Mouse (Mus musculus) kidney, postnatal 0 days (tissue): ENCODE measurements around the gene Mgat4a. TPM values are rescaled to one million over a fixed set of nuclear protein-coding genes. Genes with fewer than 3 reads are reported as not detected.
A peak's percentile ranks its signal among the peaks of the same experiment; 100 is the strongest.
"Not testable (repeated sequence)": the region's sequence is repeated elsewhere in the genome, so short reads cannot be mapped to it uniquely, and the experiment has no call there.

ENCODE experiments used
- ATAC-seq: fragments of 200-750 bp; cut with Nextera tagmentation; replicated peaks from 2 replicates; pipeline ENCODE4 v1.8.0; 2017; ENCODE audit warnings: low read depth, moderate number of reproducible peaks, moderate TSS enrichment, moderate library complexity; ENCODE audit not compliant: low FRiP score
- DNase-seq: peaks from one replicate; pipeline ENCODE4 v3.0.0-alpha.2; 2016; ENCODE audit warnings: low spot score
- H3K27ac ChIP-seq: fragments of 300-500 bp; sonication (generic); 2 replicates; pipeline ENCODE4 v1.5.1; 2014; ENCODE audit warnings: mild to moderate bottlenecking
- H3K27me3 ChIP-seq: fragments of 300-500 bp; sonication (generic); 2 replicates; pipeline ENCODE4 v1.6.1; 2014; ENCODE audit warnings: low read length, mixed read lengths; ENCODE audit not compliant: insufficient read depth
- H3K36me3 ChIP-seq: fragments of 300-500 bp; sonication (generic); 2 replicates; pipeline ENCODE4 v1.6.1; 2014; ENCODE audit warnings: low read length, mixed read lengths; ENCODE audit not compliant: insufficient read depth
- H3K4me1 ChIP-seq: fragments of 300-500 bp; sonication (generic); replicated peaks from 2 replicates; pipeline ENCODE4 v1.6.1; 2014; ENCODE audit warnings: antibody characterized with exemption, low read length, mixed read lengths; ENCODE audit not compliant: insufficient read depth
- H3K4me2 ChIP-seq: fragments of 300-500 bp; sonication (generic); 2 replicates; pipeline ENCODE4 v1.6.1; 2014; ENCODE audit warnings: mild to moderate bottlenecking, low read length, moderate library complexity, mixed read lengths
- H3K4me3 ChIP-seq: fragments of 300-500 bp; sonication (generic); replicated peaks from 2 replicates; pipeline ENCODE4 v1.5.1; 2014; ENCODE audit warnings: low read depth, low read length
- H3K9ac ChIP-seq: fragments of 300-500 bp; sonication (generic); 2 replicates; pipeline ENCODE4 v1.6.1; 2014; ENCODE audit warnings: low read depth, low read length
- H3K9me3 ChIP-seq: fragments of 300-500 bp; sonication (generic); replicated peaks from 2 replicates; pipeline ENCODE4 v1.6.1; 2016; ENCODE audit warnings: low read length, inconsistent platforms, mixed read lengths
- CTCF ChIP-seq: IDR thresholded peaks from 2 replicates; pipeline ENCODE4 v1.5.1; 2016; ENCODE audit warnings: antibody characterized with exemption, low read depth, mild to moderate bottlenecking, moderate library complexity
- WGBS: fragments of 180-500 bp; shearing (Covaris S2); extraction: QIAGEN DNeasy Blood & Tissue Kit; methylation state at CpG from one replicate; pipeline ENCODE4 v1.1.7; 2014; 5-methylcytosine and 5-hydroxymethylcytosine counted together
- polyA plus RNA-seq: library from polyadenylated mRNA; unstranded; fragments of >200 nt; fragmentation: Nextera tagmentation; extraction: Ambion mirVana; gene quantifications from 2 replicates; pipeline ENCODE4 v1.2.1, GENCODE M21; 2015

Gene Mgat4a
- polyA plus RNA-seq, 1 experiment from 2014 or later, result 8.3 TPM

- TF ChIP-seq CTCF, result peak; percentile 17; the same call in 1 of the 2 replicates
- Histone ChIP-seq H3K9me3 (peaks cover 5% of the 10 kb centered on the region), H3K4me3 (no peak overlapping the region), H3K4me1 (0 out of 2 replicates have a peak, but pooled peaks cover 6% of the 10 kb centered on the region), H3K4me2 (no peak overlapping the region), H3K27me3 (no peaks in the 10 kb centered on the region), H3K27ac (peak overlapping the region; percentile 60; the same call in 1 of the 2 replicates), H3K9ac (no peak overlapping the region), H3K36me3 (no peaks in the 10 kb centered on the region)
- 81% methylated on average over 9 of the region's 9 CpGs for WGBS
- DNase-seq, result no peak
- ATAC-seq, result no peak
Measured at GRCm38 (mm10) chr1:37505348-37505730, 35.5 kb downstream of the Mgat4a start.

- peak; percentile 63; the same call in 1 of the 2 replicates for ATAC-seq
- 29% methylated on average over 10 of the region's 10 CpGs for WGBS
Measured at GRCm38 (mm10) chr1:37504716-37505347, 36.0 kb downstream of the Mgat4a start.

GRCm38 (mm10) chr1:37503656-37504055 is 37.2 kb downstream of the Mgat4a start:
- no peak for TF ChIP-seq CTCF
- Histone ChIP-seq H3K4me3 (no peak overlapping the region), H3K4me2 (no peak overlapping the region)

More at GRCm38 (mm10) chr1:37504716-37505347, 36.0 kb downstream of the Mgat4a start:
- 0 out of 2 replicates have a peak, but pooled peaks cover 6% of the 10 kb centered on the region for H3K4me1 ChIP-seq
- no peak overlapping the region for H3K4me2 ChIP-seq
- no peaks in the 10 kb centered on the region for H3K36me3 ChIP-seq
- no peak overlapping the region for H3K4me3 ChIP-seq
- no peak for TF ChIP-seq CTCF
- no peak overlapping the region for H3K9ac ChIP-seq
- H3K27ac ChIP-seq, result peak overlapping the region; percentile 60
- H3K27me3 ChIP-seq, result no peaks in the 10 kb centered on the region
- DNase-seq, result peak; percentile 90
- peaks cover 5% of the 10 kb centered on the region for H3K9me3 ChIP-seq

GRCm38 (mm10) chr1:37502354-37502753 is 38.5 kb downstream of the Mgat4a start:
- Histone ChIP-seq H3K4me1 (0 out of 2 replicates have a peak, but pooled peaks cover 6% of the 10 kb centered on the region), H3K9me3 (peaks cover 5% of the 10 kb centered on the region), H3K9ac (no peak overlapping the region), H3K4me2 (no peak overlapping the region), H3K27me3 (no peaks in the 10 kb centered on the region), H3K27ac (no peak overlapping the region), H3K4me3 (no peak overlapping the region), H3K36me3 (no peaks in the 10 kb centered on the region)
- DNase-seq, result no peak
- no peak for ATAC-seq
- no peak for TF ChIP-seq CTCF
- 90% methylated on average over 9 of the region's 9 CpGs for WGBS

More at GRCm38 (mm10) chr1:37503656-37504055, 37.2 kb downstream of the Mgat4a start:
- Histone ChIP-seq H3K27me3 (no peaks in the 10 kb centered on the region), H3K9ac (no peak overlapping the region), H3K27ac (no peak overlapping the region), H3K36me3 (no peaks in the 10 kb centered on the region), H3K4me1 (0 out of 2 replicates have a peak, but pooled peaks cover 6% of the 10 kb centered on the region), H3K9me3 (peaks cover 5% of the 10 kb centered on the region)
- 73% methylated on average over 4 of the region's 4 CpGs for WGBS
- DNase-seq (no peak), ATAC-seq (no peak)

- 41% methylated on average over 8 of the region's 8 CpGs for WGBS
- ATAC-seq (no peak), DNase-seq (no peak)
- Histone ChIP-seq H3K27ac (no peak overlapping the region), H3K9ac (no peak overlapping the region), H3K36me3 (no peaks in the 10 kb centered on the region), H3K9me3 (no peaks in the 10 kb centered on the region), H3K27me3 (no peaks in the 10 kb centered on the region), H3K4me3 (no peak overlapping the region), H3K4me1 (0 out of 2 replicates have a peak, but pooled peaks cover 6% of the 10 kb centered on the region), H3K4me2 (no peak overlapping the region)
- TF ChIP-seq CTCF, result no peak
Measured at GRCm38 (mm10) chr1:37500723-37501122, 40.1 kb downstream of the Mgat4a start.

- not testable (repeated sequence) for H3K9ac ChIP-seq, H3K27me3 ChIP-seq, H3K4me3 ChIP-seq, ATAC-seq, H3K36me3 ChIP-seq, H3K4me1 ChIP-seq, H3K4me2 ChIP-seq, H3K27ac ChIP-seq, H3K9me3 ChIP-seq, DNase-seq
- 100% methylated on average over 1 of the region's 1 CpGs for WGBS
Measured at GRCm38 (mm10) chr1:37499395-37499794, 41.4 kb downstream of the Mgat4a start.
